8 mouse cellular contexts compared by ENCODE assay signal in genomic region chr10:24317126-24317836, GRCm38 (mm10).
A peak's percentile ranks its signal among the peaks of the same experiment; 100 is the strongest.
DNase-seq lines count a peak whose midpoint lies in the region; ATAC-seq and TF ChIP-seq lines count a peak whose summit lies in the region.

No protein-coding gene starts in this region.

- H3K4me3 ChIP-seq in neural tube, embryonic 13.5 days: no peak overlapping the region
- no peak overlapping the region for H3K4me3 ChIP-seq in forebrain, embryonic 15.5 days
- H3K4me3 ChIP-seq in midbrain, postnatal 0 days (ENCODE audit: low read depth, low read length): no peak overlapping the region

- no peak for DNase-seq in neural tube, embryonic 10.5 days (ENCODE audit: extremely low spot score, low spot score)
- peak; percentile 83 for DNase-seq in heart, postnatal 4 days
- peak; percentile 6 to 29 for DNase-seq in left cerebral cortex, adult 8-10 months (ENCODE audit: low spot score in 2 of 2)
- DNase-seq in midbrain, postnatal 0 days (ENCODE audit: low spot score): peak; percentile 16
- no peak for DNase-seq in thymus, adult 18-20 months
- no peak for DNase-seq in embryo, embryonic 10.5 days (ENCODE audit: low spot score)

- H3K27ac ChIP-seq in neural tube, embryonic 13.5 days (replicated peaks): no peak overlapping the region
- H3K27ac ChIP-seq in forebrain, embryonic 15.5 days (replicated peaks): no peak overlapping the region
- no peak overlapping the region for H3K27ac ChIP-seq in midbrain, postnatal 0 days (ENCODE audit: low read depth, low read length)

- H3K9me3 ChIP-seq in neural tube, embryonic 13.5 days: no peaks in the 10 kb centered on the region
- no peaks in the 10 kb centered on the region for H3K9me3 ChIP-seq in forebrain, embryonic 15.5 days
- no peaks in the 10 kb centered on the region for H3K9me3 ChIP-seq in midbrain, postnatal 0 days (ENCODE audit: low read length)

- no peaks in the 10 kb centered on the region for H3K36me3 ChIP-seq in neural tube, embryonic 13.5 days
- no peaks in the 10 kb centered on the region for H3K36me3 ChIP-seq in forebrain, embryonic 15.5 days
- no peaks in the 10 kb centered on the region for H3K36me3 ChIP-seq in midbrain, postnatal 0 days (ENCODE audit: insufficient read depth, low read length)

- no peak overlapping the region for H3K9ac ChIP-seq in neural tube, embryonic 13.5 days
- no peak overlapping the region for H3K9ac ChIP-seq in forebrain, embryonic 15.5 days (replicated peaks)
- H3K9ac ChIP-seq in midbrain, postnatal 0 days (replicated peaks; ENCODE audit: low read length, poor library complexity, severe bottlenecking): no peak overlapping the region

- H3K4me1 ChIP-seq in neural tube, embryonic 13.5 days (replicated peaks): 0 out of 2 replicates have a peak, but pooled peaks cover 5% of the 10 kb centered on the region
- H3K4me1 ChIP-seq in forebrain, embryonic 15.5 days: peaks cover 9% of the 10 kb centered on the region; the same call in 1 of the 2 replicates
- no peaks in the 10 kb centered on the region for H3K4me1 ChIP-seq in midbrain, postnatal 0 days (ENCODE audit: insufficient read depth, low read length)

- no peaks in the 10 kb centered on the region for H3K27me3 ChIP-seq in neural tube, embryonic 13.5 days
- no peaks in the 10 kb centered on the region for H3K27me3 ChIP-seq in forebrain, embryonic 15.5 days
- H3K27me3 ChIP-seq in midbrain, postnatal 0 days (ENCODE audit: insufficient read depth, low read length): no peaks in the 10 kb centered on the region

- WGBS in neural tube, embryonic 13.5 days: 61% methylated on average over 19 of the region's 19 CpGs
- WGBS in forebrain, embryonic 15.5 days: 44% methylated on average over 19 of the region's 19 CpGs
- 61% methylated on average over 19 of the region's 19 CpGs for WGBS in midbrain, postnatal 0 days

- TF ChIP-seq CTCF in midbrain, postnatal 0 days (IDR thresholded peaks at IDR 0.05): no peak

- no peak overlapping the region for H3K4me2 ChIP-seq in neural tube, embryonic 13.5 days
- 0 out of 2 replicates have a peak overlapping the region, but pooled peaks have one; percentile 4 for H3K4me2 ChIP-seq in forebrain, embryonic 15.5 days (replicated peaks)
- peak overlapping the region; percentile 28; the same call in 1 of the 2 replicates for H3K4me2 ChIP-seq in midbrain, postnatal 0 days (ENCODE audit: low read depth, low read length, poor library complexity, severe bottlenecking)

- peak; percentile 32; the same call in 1 of the 2 replicates for ATAC-seq in neural tube, embryonic 13.5 days (ENCODE audit: low read depth)
- ATAC-seq in forebrain, embryonic 15.5 days (replicated peaks): peak; percentile 65
- no peak for ATAC-seq in midbrain, postnatal 0 days (ENCODE audit: low FRiP score)

Comparison
In these comparisons a context has a peak if more than half of its experiments do, and no peak if none do; other contexts are left out.
1. DNase-seq: peak in heart, postnatal 4 days (single experiment), left cerebral cortex, adult 8-10 months (2 of 2) and midbrain, postnatal 0 days (single experiment); none in neural tube, embryonic 10.5 days (single experiment), thymus, adult 18-20 months (0 of 2) and embryo, embryonic 10.5 days (single experiment).